Mouse (Mus musculus) embryonic fibroblast, embryonic 13.5 days (primary cell): ENCODE measurements around the gene Tmed9. TPM values are rescaled to one million over a fixed set of nuclear protein-coding genes. Genes with fewer than 3 reads are reported as not detected.
"Not testable (repeated sequence)": the region's sequence is repeated elsewhere in the genome, so short reads cannot be mapped to it uniquely, and the experiment has no call there.

ENCODE experiments used
- H3K27ac ChIP-seq: 2 replicates; pipeline ENCODE4 v1.5.1; 2012; ENCODE audit warnings: low read length, control low read depth, inconsistent platforms; ENCODE audit not compliant: insufficient read depth
- H3K4me1 ChIP-seq: 2 replicates; pipeline ENCODE4 v1.6.1; 2011; ENCODE audit warnings: low read length; ENCODE audit not compliant: control insufficient read depth, insufficient read depth
- H3K4me3 ChIP-seq: 2 replicates; pipeline ENCODE4 v1.5.1; 2011; ENCODE audit warnings: mild to moderate bottlenecking, control low read depth, low read length; ENCODE audit not compliant: insufficient read depth
- CTCF ChIP-seq: IDR thresholded peaks from 2 replicates; pipeline ENCODE4 v1.5.1; 2011; ENCODE audit warnings: mild to moderate bottlenecking, control low read depth, low read length, moderate library complexity, borderline replicate concordance; ENCODE audit not compliant: insufficient read depth
- POLR2A ChIP-seq: IDR thresholded peaks from 2 replicates; pipeline ENCODE4 v1.6.1; 2011; ENCODE audit warnings: low read depth, mild to moderate bottlenecking, control low read depth, low read length, moderate library complexity
- polyA plus RNA-seq: library from polyadenylated mRNA; stranded (reverse); fragments of >200 nt; gene quantifications from 2 replicates; pipeline ENCODE4 v1.2.4, GENCODE M21; 2011; ENCODE audit warnings: low read depth; ENCODE audit not compliant: missing spikeins, insufficient read length

Tmed9 gene
- polyA plus RNA-seq, 1 experiment, result 228 TPM

- TF ChIP-seq CTCF (peak; percentile 68), POLR2A (peak; percentile 89)
- peaks cover 3% of the 10 kb centered on the region; the same call in 1 of the 2 replicates for H3K4me1 ChIP-seq
- H3K27ac ChIP-seq, result no peak within 1 kb of the TSS
- peak within 1 kb of the TSS; percentile 59 for H3K4me3 ChIP-seq
Observed at GRCm38 (mm10) chr13:55634639-55635127, 61.2 kb downstream of the Tmed9 start, which contains the start of gene Ddx46. Gene Ddx46 (plus strand): TSS chr13:55635027.

- H3K27ac ChIP-seq, result no peak overlapping the region
- H3K4me3 ChIP-seq, result peak overlapping the region; percentile 59
- no peak for TF ChIP-seq CTCF
- no peak for TF ChIP-seq POLR2A
- H3K4me1 ChIP-seq, result peaks cover 3% of the 10 kb centered on the region; the same call in 1 of the 2 replicates
Observed at GRCm38 (mm10) chr13:55635146-55635571, 61.6 kb downstream of the Tmed9 start.

- no peak overlapping the region; the same call in 1 of the 2 replicates for H3K4me3 ChIP-seq
- H3K4me1 ChIP-seq, result peaks cover 3% of the 10 kb centered on the region; the same call in 1 of the 2 replicates
- no peak overlapping the region for H3K27ac ChIP-seq
- no peak for TF ChIP-seq CTCF
- no peak for TF ChIP-seq POLR2A
Observed at GRCm38 (mm10) chr13:55636185-55636983, 62.9 kb downstream of the Tmed9 start.

- not testable (repeated sequence) for H3K4me1 ChIP-seq, H3K4me3 ChIP-seq, H3K27ac ChIP-seq
- TF ChIP-seq CTCF, result peak; percentile 61; the same call in 1 of the 2 replicates
Observed at GRCm38 (mm10) chr13:55640480-55640879, 66.9 kb downstream of the Tmed9 start.

- no peaks in the 10 kb centered on the region for H3K4me1 ChIP-seq
- no peak for TF ChIP-seq CTCF
- TF ChIP-seq POLR2A, result no peak
- H3K27ac ChIP-seq, result no peak overlapping the region
- H3K4me3 ChIP-seq, result no peak overlapping the region
Observed at GRCm38 (mm10) chr13:55644525-55644924, 71.0 kb downstream of the Tmed9 start.

Other genes starting within 250 kb of the Tmed9 start
- 9.5 and 19.0 TPM in 2 replicates for gene Mxd3, start 243.9 kb upstream of the Tmed9 start, polyA plus RNA-seq
- gene Lman2, start 210.9 kb upstream of the Tmed9 start, polyA plus RNA-seq, result 66.9 and 70.7 TPM in 2 replicates
- not detected in 2 replicates for gene Rgs14, start 204.0 kb upstream of the Tmed9 start, polyA plus RNA-seq
- not detected in 2 replicates for gene Slc34a1, start 175.5 kb upstream of the Tmed9 start, polyA plus RNA-seq
- not detected in 2 replicates for gene Pfn3, start 158.5 kb upstream of the Tmed9 start, polyA plus RNA-seq
- not detected in 2 replicates for gene F12, start 146.9 kb upstream of the Tmed9 start, polyA plus RNA-seq
- gene Grk6, start 128.7 kb upstream of the Tmed9 start, polyA plus RNA-seq, result 37.7 and 42.9 TPM in 2 replicates
- gene Prr7, start 109.5 kb upstream of the Tmed9 start, polyA plus RNA-seq, result 2.5 and 4.6 TPM in 2 replicates
- 105 and 139 TPM in 2 replicates for gene Dbn1, start 85.6 kb upstream of the Tmed9 start, polyA plus RNA-seq
- 132 and 179 TPM in 2 replicates for gene Pdlim7, start 60.1 kb upstream of the Tmed9 start, polyA plus RNA-seq
- gene Dok3, start 44.4 kb upstream of the Tmed9 start, polyA plus RNA-seq, result 0.60 and 0.79 TPM in 2 replicates
- gene Ddx41, start 37.1 kb upstream of the Tmed9 start, polyA plus RNA-seq, result 23.9 and 26.2 TPM in 2 replicates
- 20.9 and 24.5 TPM in 2 replicates for gene Fam193b, start 2.6 kb upstream of the Tmed9 start, polyA plus RNA-seq
- 16.4 and 18.7 TPM in 2 replicates for gene B4galt7, start 26.2 kb downstream of the Tmed9 start, polyA plus RNA-seq
- gene Caml, start 49.3 kb downstream of the Tmed9 start, polyA plus RNA-seq, result 47.1 and 50.0 TPM in 2 replicates
- gene Ddx46, start 61.3 kb downstream of the Tmed9 start, polyA plus RNA-seq, result 46.6 and 52.8 TPM in 2 replicates
- gene B230219D22Rik, start 119.4 kb downstream of the Tmed9 start, polyA plus RNA-seq, result 91.3 and 96.3 TPM in 2 replicates
- gene Txndc15, start 140.9 kb downstream of the Tmed9 start, polyA plus RNA-seq, result 48.4 and 54.2 TPM in 2 replicates
- 31.9 and 33.0 TPM in 2 replicates for gene Pcbd2, start 153.6 kb downstream of the Tmed9 start, polyA plus RNA-seq
- not detected in 2 replicates for gene Catsper3, start 210.8 kb downstream of the Tmed9 start, polyA plus RNA-seq